Mouse (Mus musculus): ENCODE measurements at regions not wholly inside any gene's neighbourhood (a gene's known extent, or its start where the extent isn't known, plus 50 kb on each side); places are given as distances from the start of the nearest gene placed in this dataset.

DNA sequence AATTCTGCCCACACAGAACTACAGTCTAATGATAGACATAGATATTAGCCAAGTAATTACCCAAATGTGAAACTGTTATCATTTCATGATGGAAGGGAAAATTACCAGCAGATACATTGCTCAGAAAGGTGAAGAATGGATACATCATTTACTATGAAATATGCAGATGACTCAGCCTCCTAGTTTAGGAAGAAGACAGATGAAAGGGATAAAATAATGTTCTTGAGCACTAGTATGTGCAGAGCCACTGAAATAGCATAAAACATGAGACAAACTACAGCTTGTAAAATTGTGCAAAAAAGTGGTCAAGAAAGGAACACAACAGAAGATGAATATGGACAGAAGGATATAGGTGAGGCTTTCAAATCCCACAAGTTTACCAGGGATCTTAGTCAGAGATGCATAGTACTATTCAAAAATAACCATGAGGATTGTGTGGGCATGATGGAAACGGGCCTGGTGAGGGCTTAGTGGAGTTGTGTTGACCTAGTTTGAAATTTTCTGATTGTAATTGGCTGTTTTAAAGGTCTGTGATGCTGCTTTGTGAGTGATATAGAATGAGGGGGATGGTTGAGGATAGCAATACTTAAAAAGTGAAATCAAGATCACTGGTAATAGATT, 883.3 kb downstream of the Dnajb9 start:
- Histone ChIP-seq H3K36me3 (ENCODE audit: control insufficient read depth, insufficient read depth, low read length) (no peaks in the 10 kb centered on the region), H3K4me2 (ENCODE audit: low read depth, low read length) (no peak overlapping the region), H3K9me3 (ENCODE audit: control insufficient read depth, low read length) (no peaks in the 10 kb centered on the region), H3K27ac (replicated peaks; ENCODE audit: low read depth, low read length) (no peak overlapping the region), H3K4me3 (ENCODE audit: low read depth, low read length) (no peak overlapping the region), H3K4me1 (ENCODE audit: control insufficient read depth, insufficient read depth, low read length) (no peaks in the 10 kb centered on the region), H3K27me3 (replicated peaks; ENCODE audit: control insufficient read depth, insufficient read depth, low read length) (no peaks in the 10 kb centered on the region), H3K9ac (ENCODE audit: low read depth, low read length) (no peak overlapping the region)
- no peak for DNase-seq (ENCODE audit: low spot score)
- 59% methylated on average over 1 of the region's 1 CpGs for WGBS
- ATAC-seq (ENCODE audit: low read depth), result no peak

DNA sequence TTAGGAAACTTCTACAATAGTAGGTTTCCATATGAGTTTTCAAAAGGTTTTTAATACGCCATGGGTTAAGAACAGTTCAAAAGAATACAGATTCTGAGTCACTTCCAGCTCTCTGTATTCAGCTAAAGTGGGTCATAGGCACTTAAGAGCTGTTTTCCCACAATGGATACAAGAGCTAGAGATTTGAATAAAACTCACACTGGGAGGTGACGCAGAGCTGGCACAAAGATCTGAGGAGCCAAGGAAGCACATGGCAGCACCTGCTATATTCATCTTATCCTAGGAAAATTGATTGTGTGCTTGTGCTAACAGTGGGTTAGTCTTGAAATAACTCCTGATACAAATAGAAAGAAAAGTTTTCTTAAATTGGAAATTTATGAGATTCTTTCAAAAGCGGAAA, 899.8 kb downstream of the Dnajb9 start:
- Histone ChIP-seq H3K4me3 (ENCODE audit: low read depth, low read length) (no peak overlapping the region), H3K4me1 (ENCODE audit: control insufficient read depth, insufficient read depth, low read length) (no peaks in the 10 kb centered on the region), H3K27me3 (replicated peaks; ENCODE audit: control insufficient read depth, insufficient read depth, low read length) (no peaks in the 10 kb centered on the region), H3K4me2 (ENCODE audit: low read depth, low read length) (no peak overlapping the region), H3K9ac (ENCODE audit: low read depth, low read length) (no peak overlapping the region), H3K27ac (replicated peaks; ENCODE audit: low read depth, low read length) (no peak overlapping the region), H3K9me3 (ENCODE audit: control insufficient read depth, low read length) (no peaks in the 10 kb centered on the region), H3K36me3 (ENCODE audit: control insufficient read depth, insufficient read depth, low read length) (no peaks in the 10 kb centered on the region)
- WGBS, result 92% methylated on average over 3 of the region's 3 CpGs
- DNase-seq (ENCODE audit: low spot score) (peak; percentile 7), ATAC-seq (ENCODE audit: low read depth) (no peak)

DNA sequence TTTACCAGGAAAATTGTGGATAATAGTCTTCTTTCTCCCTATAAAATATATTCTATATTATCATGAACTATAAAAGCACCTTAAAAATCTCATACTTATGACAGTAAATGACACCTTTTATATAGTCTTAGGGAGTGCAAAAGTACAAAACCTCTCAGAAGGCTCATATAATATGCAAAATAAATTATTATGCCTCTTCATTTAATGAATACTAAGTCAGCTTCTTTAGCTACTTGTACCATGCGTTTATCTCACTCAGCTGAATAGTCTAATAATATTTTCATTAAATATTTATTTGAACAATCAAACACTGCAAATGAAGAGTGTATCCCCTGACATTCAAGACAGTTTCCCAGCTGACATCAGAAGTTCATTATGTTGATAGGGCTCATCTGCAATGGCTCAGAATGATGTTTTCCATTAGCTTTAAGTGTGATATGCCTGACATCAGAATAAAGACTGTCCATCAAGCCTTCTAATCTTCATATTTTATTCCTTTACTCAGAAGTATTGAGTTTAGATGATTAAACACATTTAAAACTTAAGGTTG, 903.5 kb downstream of the Dnajb9 start:
- no peak overlapping the region for H3K27ac ChIP-seq (replicated peaks; ENCODE audit: low read depth, low read length)
- no peak overlapping the region for H3K4me3 ChIP-seq (ENCODE audit: low read depth, low read length)
- no peaks in the 10 kb centered on the region for H3K4me1 ChIP-seq (ENCODE audit: control insufficient read depth, insufficient read depth, low read length)
- H3K36me3 ChIP-seq (ENCODE audit: control insufficient read depth, insufficient read depth, low read length), result no peaks in the 10 kb centered on the region
- no peak overlapping the region for H3K4me2 ChIP-seq (ENCODE audit: low read depth, low read length)
- H3K9ac ChIP-seq (ENCODE audit: low read depth, low read length), result no peak overlapping the region
- ATAC-seq (ENCODE audit: low read depth) (no peak), DNase-seq (ENCODE audit: low spot score) (no peak)
- no peaks in the 10 kb centered on the region for H3K27me3 ChIP-seq (replicated peaks; ENCODE audit: control insufficient read depth, insufficient read depth, low read length)
- 91% methylated on average over 1 of the region's 1 CpGs for WGBS
- no peaks in the 10 kb centered on the region for H3K9me3 ChIP-seq (ENCODE audit: control insufficient read depth, low read length)

DNA sequence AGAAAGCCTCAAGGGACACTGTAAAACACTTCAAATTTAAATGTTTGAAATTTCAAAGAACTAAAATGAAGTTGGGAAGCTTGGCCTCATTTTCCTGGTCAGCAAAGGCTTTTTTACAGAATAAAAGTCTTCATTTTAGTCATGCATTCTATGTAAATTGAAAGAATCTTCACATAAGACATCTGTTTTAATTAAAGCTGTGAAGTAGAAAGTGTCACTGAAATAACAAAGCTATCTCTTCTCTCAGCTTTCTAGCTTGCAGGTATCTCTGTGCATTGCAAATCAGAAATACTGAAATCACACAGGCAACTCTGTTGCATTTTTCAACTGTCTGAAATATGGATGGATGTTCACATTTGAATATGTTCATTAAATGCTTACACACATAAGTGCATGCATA, 909.6 kb downstream of the Dnajb9 start:
- DNase-seq (ENCODE audit: low spot score), result no peak
- no peak for ATAC-seq (ENCODE audit: low read depth)
- Histone ChIP-seq H3K4me2 (ENCODE audit: low read depth, low read length) (no peak overlapping the region), H3K36me3 (ENCODE audit: control insufficient read depth, insufficient read depth, low read length) (no peaks in the 10 kb centered on the region), H3K27me3 (replicated peaks; ENCODE audit: control insufficient read depth, insufficient read depth, low read length) (no peaks in the 10 kb centered on the region), H3K27ac (replicated peaks; ENCODE audit: low read depth, low read length) (no peak overlapping the region), H3K4me3 (ENCODE audit: low read depth, low read length) (no peak overlapping the region), H3K9ac (ENCODE audit: low read depth, low read length) (no peak overlapping the region), H3K4me1 (ENCODE audit: control insufficient read depth, insufficient read depth, low read length) (no peaks in the 10 kb centered on the region), H3K9me3 (ENCODE audit: control insufficient read depth, low read length) (no peaks in the 10 kb centered on the region)

DNA sequence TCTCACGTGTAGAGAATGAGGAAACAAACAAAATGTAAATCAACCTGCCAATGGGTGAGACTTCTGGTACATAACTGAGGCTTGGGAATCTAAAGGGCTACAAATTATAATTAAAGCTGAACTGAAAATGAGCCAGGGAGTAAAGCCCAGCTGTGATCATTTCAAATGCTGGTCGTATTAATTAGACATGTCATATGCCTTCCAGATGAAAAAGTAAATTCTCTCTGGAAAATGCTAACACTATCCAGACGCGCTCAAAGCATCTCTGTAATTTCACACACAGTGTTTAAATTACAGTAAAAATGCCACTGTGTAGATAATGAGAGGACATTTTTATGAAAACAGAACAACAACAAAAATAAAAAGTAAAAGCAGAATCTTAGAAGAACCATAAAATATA, 929.7 kb downstream of the Dnajb9 start:
- no peak for ATAC-seq (ENCODE audit: low read depth)
- Histone ChIP-seq H3K9me3 (ENCODE audit: control insufficient read depth, low read length) (no peaks in the 10 kb centered on the region), H3K4me2 (ENCODE audit: low read depth, low read length) (no peak overlapping the region), H3K27ac (replicated peaks; ENCODE audit: low read depth, low read length) (no peak overlapping the region), H3K36me3 (ENCODE audit: control insufficient read depth, insufficient read depth, low read length) (no peaks in the 10 kb centered on the region), H3K9ac (ENCODE audit: low read depth, low read length) (no peak overlapping the region), H3K27me3 (replicated peaks; ENCODE audit: control insufficient read depth, insufficient read depth, low read length) (no peaks in the 10 kb centered on the region), H3K4me3 (ENCODE audit: low read depth, low read length) (no peak overlapping the region), H3K4me1 (ENCODE audit: control insufficient read depth, insufficient read depth, low read length) (no peaks in the 10 kb centered on the region)
- peak; percentile 9 for DNase-seq (ENCODE audit: low spot score)
- WGBS, result 43% methylated on average over 4 of the region's 4 CpGs

DNA sequence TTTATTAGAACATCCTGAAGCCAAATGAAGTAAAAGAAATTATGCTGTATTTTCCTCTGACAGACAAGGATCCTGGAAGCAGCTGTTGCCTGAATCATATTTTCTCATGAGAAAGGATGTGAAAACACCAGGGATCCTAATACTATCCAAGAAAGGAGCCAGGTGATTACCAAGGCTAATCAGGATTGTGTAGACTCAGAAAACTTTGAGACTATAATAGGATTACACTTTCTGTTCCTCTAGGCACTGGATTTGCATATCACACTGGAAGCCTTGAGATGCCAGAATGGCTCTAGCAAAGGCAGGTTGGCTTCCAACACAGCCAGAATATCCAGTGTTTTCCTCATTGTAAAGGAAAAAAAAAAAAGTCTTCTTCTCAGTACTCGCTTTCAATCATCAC, 945.1 kb downstream of the Dnajb9 start:
- Histone ChIP-seq H3K4me1 (ENCODE audit: control insufficient read depth, insufficient read depth, low read length) (no peaks in the 10 kb centered on the region), H3K9me3 (ENCODE audit: control insufficient read depth, low read length) (no peaks in the 10 kb centered on the region), H3K9ac (ENCODE audit: low read depth, low read length) (no peak overlapping the region), H3K27ac (replicated peaks; ENCODE audit: low read depth, low read length) (no peak overlapping the region), H3K36me3 (ENCODE audit: control insufficient read depth, insufficient read depth, low read length) (no peaks in the 10 kb centered on the region), H3K27me3 (replicated peaks; ENCODE audit: control insufficient read depth, insufficient read depth, low read length) (no peaks in the 10 kb centered on the region), H3K4me3 (ENCODE audit: low read depth, low read length) (no peak overlapping the region), H3K4me2 (ENCODE audit: low read depth, low read length) (no peak overlapping the region)
- ATAC-seq (ENCODE audit: low read depth) (peak; percentile 65; the same call in 1 of the 2 replicates), DNase-seq (ENCODE audit: low spot score) (peak; percentile 3)
- 74% methylated on average over 1 of the region's 1 CpGs for WGBS

DNA sequence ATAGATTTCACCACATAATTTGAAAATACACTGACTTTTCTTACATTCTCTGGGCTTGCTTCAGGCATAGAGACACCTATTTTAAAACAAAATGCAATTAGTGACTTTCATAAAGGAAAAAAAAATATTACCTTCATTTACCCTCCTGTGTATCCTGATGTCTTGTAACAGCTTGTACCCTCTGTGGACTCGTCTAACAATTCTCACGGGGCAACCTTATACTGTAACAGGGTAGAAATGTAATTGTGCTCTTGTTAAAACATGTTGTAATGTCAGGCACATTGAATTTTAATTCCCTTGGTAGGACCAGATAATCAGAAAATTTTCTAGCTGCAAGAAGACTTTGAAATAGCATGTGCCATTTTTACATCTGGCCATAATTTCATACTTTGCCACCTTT, 946.3 kb downstream of the Dnajb9 start:
- Histone ChIP-seq H3K27me3 (replicated peaks; ENCODE audit: control insufficient read depth, insufficient read depth, low read length) (no peaks in the 10 kb centered on the region), H3K9ac (ENCODE audit: low read depth, low read length) (no peak overlapping the region), H3K27ac (replicated peaks; ENCODE audit: low read depth, low read length) (no peak overlapping the region), H3K4me1 (ENCODE audit: control insufficient read depth, insufficient read depth, low read length) (no peaks in the 10 kb centered on the region), H3K4me3 (ENCODE audit: low read depth, low read length) (no peak overlapping the region), H3K4me2 (ENCODE audit: low read depth, low read length) (no peak overlapping the region), H3K9me3 (ENCODE audit: control insufficient read depth, low read length) (no peaks in the 10 kb centered on the region), H3K36me3 (ENCODE audit: control insufficient read depth, insufficient read depth, low read length) (no peaks in the 10 kb centered on the region)
- ATAC-seq (ENCODE audit: low read depth) (peak; percentile 83; the same call in 1 of the 2 replicates), DNase-seq (ENCODE audit: low spot score) (peak; percentile 38)
- WGBS, result 65% methylated on average over 2 of the region's 2 CpGs

DNA sequence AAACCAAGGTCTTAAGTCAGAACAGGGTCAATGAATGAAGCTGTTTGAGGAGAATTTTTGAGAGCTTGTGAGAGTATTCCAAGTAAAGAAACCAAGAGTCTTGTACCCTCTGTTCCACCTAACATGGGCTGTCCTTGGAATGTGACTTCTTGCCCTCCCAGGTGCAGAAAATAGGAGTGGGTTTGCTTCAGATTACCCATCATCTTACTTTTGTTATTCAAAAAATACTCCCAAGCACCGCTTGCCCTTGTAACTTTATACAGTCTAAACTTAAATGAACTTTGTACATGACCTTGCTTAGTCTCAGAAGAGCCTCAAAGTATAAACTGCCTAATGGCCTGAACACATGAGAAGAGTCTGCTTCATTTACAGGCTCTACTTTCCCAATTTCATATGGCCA, 984.2 kb downstream of the Dnajb9 start:
- H3K4me1 ChIP-seq (ENCODE audit: control insufficient read depth, insufficient read depth, low read length), result no peaks in the 10 kb centered on the region
- no peak overlapping the region for H3K9ac ChIP-seq (ENCODE audit: low read depth, low read length)
- H3K27ac ChIP-seq (replicated peaks; ENCODE audit: low read depth, low read length), result no peak overlapping the region
- no peak overlapping the region for H3K4me3 ChIP-seq (ENCODE audit: low read depth, low read length)
- ATAC-seq (ENCODE audit: low read depth) (no peak), DNase-seq (ENCODE audit: low spot score) (no peak)
- no peaks in the 10 kb centered on the region for H3K36me3 ChIP-seq (ENCODE audit: control insufficient read depth, insufficient read depth, low read length)
- no peaks in the 10 kb centered on the region for H3K9me3 ChIP-seq (ENCODE audit: control insufficient read depth, low read length)
- no peaks in the 10 kb centered on the region for H3K27me3 ChIP-seq (replicated peaks; ENCODE audit: control insufficient read depth, insufficient read depth, low read length)
- H3K4me2 ChIP-seq (ENCODE audit: low read depth, low read length), result no peak overlapping the region
- 57% methylated on average over 1 of the region's 1 CpGs for WGBS

DNA sequence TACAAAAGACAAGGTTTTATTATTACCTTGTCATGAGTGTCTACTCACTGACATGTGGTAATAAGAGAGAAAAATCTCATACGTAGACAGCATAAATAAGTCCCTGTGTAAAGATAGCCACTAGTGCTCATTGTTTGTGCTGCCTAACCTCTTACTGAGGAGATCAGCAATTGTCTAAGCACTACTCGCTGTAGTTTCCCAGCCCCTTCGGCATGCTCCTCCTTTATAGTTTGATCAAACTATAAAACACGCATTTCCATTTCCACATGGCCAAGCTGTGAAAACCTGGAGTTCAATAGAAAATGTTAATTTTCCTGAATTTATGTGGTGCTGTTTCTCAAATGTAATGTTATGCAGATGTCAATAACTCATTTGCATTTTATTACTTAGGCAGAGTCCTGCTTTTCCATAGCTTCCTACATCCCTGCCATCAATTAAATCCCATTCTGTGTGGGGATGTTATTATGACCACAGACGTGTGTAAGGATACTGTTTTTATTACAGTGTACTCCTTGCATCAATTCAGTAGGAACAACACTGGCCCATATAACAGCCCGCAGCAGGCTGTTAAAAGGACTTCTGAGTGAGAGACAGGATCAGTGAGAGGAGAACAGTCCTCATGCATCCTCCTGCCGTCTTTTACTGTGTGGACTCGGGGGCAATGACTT, 986.2 kb downstream of the Dnajb9 start:
- H3K27ac ChIP-seq (replicated peaks; ENCODE audit: low read depth, low read length), result no peak overlapping the region
- no peaks in the 10 kb centered on the region for H3K9me3 ChIP-seq (ENCODE audit: control insufficient read depth, low read length)
- DNase-seq (ENCODE audit: low spot score) (no peak), ATAC-seq (ENCODE audit: low read depth) (no peak)
- WGBS, result 78% methylated on average over 8 of the region's 8 CpGs
- no peaks in the 10 kb centered on the region for H3K4me1 ChIP-seq (ENCODE audit: control insufficient read depth, insufficient read depth, low read length)
- H3K27me3 ChIP-seq (replicated peaks; ENCODE audit: control insufficient read depth, insufficient read depth, low read length), result no peaks in the 10 kb centered on the region
- H3K9ac ChIP-seq (ENCODE audit: low read depth, low read length), result no peak overlapping the region
- H3K4me3 ChIP-seq (ENCODE audit: low read depth, low read length), result no peak overlapping the region
- H3K4me2 ChIP-seq (ENCODE audit: low read depth, low read length), result no peak overlapping the region
- no peaks in the 10 kb centered on the region for H3K36me3 ChIP-seq (ENCODE audit: control insufficient read depth, insufficient read depth, low read length)

Measured in embryonic facial prominence, embryonic 14.5 days (tissue).